Mouse (Mus musculus): ENCODE measurements around the gene Gzf1.

Gene Gzf1

GRCm38 (mm10) chr2:148680775-148681291, at the start of gene Gzf1:
Gzf1 (plus strand) TSS chr2:148681023.
- DNase-seq: peak; percentile 99

GRCm38 (mm10) chr2:148631602-148632001, 49.2 kb upstream of the Gzf1 start:
- no peak for DNase-seq

- peak; percentile 67 for DNase-seq
These were observed 46.4 kb upstream of the Gzf1 start for GRCm38 (mm10) chr2:148634466-148634865.

GRCm38 (mm10) chr2:148642610-148643370, 38.0 kb upstream of the Gzf1 start:
- DNase-seq: no peak

- DNase-seq: no peak
These were observed 36.3 kb upstream of the Gzf1 start for GRCm38 (mm10) chr2:148644421-148645000.

- no peak for DNase-seq
These were observed 30.1 kb upstream of the Gzf1 start for GRCm38 (mm10) chr2:148650587-148651357.

- peak; percentile 79 for DNase-seq
These were observed 25.9 kb upstream of the Gzf1 start for GRCm38 (mm10) chr2:148654961-148655360.

- DNase-seq: no peak
These were observed 17.4 kb upstream of the Gzf1 start for GRCm38 (mm10) chr2:148663458-148663857.

- DNase-seq: peak; percentile 99
These were observed 8.4 kb upstream of the Gzf1 start, which contains the start of gene Nxt1 for GRCm38 (mm10) chr2:148672199-148673096. Nxt1 (plus strand) TSS chr2:148672601.

GRCm38 (mm10) chr2:148677801-148678200, 3.0 kb upstream of the Gzf1 start:
- DNase-seq: peak; percentile 83

GRCm38 (mm10) chr2:148679346-148679745, 1.5 kb upstream of the Gzf1 start:
- peak; percentile 74 for DNase-seq

- DNase-seq: peak; percentile 29
These were observed 653 bp downstream of the Gzf1 start for GRCm38 (mm10) chr2:148681461-148681891.

GRCm38 (mm10) chr2:148683031-148683430, 2.2 kb downstream of the Gzf1 start:
- no peak for DNase-seq

- DNase-seq: no peak
These were observed 4.1 kb downstream of the Gzf1 start for GRCm38 (mm10) chr2:148684972-148685371.

- no peak for DNase-seq
These were observed 4.9 kb downstream of the Gzf1 start for GRCm38 (mm10) chr2:148685709-148686108.

- no peak for DNase-seq
These were observed 6.0 kb downstream of the Gzf1 start for GRCm38 (mm10) chr2:148686862-148687261.

- DNase-seq: no peak
These were observed 7.1 kb downstream of the Gzf1 start for GRCm38 (mm10) chr2:148687971-148688370.

- DNase-seq: no peak
These were observed 8.8 kb downstream of the Gzf1 start for GRCm38 (mm10) chr2:148689444-148690140.

- DNase-seq: no peak
These were observed 9.5 kb downstream of the Gzf1 start for GRCm38 (mm10) chr2:148690291-148690690.

GRCm38 (mm10) chr2:148690781-148691180, 10.0 kb downstream of the Gzf1 start:
- DNase-seq: no peak

- no peak for DNase-seq
These were observed 17.7 kb downstream of the Gzf1 start for GRCm38 (mm10) chr2:148698571-148698970.
